Mouse (Mus musculus) brain, adult 10 weeks (tissue): Measurements from ENCODE around the gene 2610044O15Rik8. TPM values are rescaled to one million over a fixed set of nuclear protein-coding genes. Genes with fewer than 3 reads are reported as not detected.

Experiments used
- polyA plus RNA-seq: library from polyadenylated mRNA; stranded (reverse); fragments of 350-450 nt; fragmentation: Illumina TruSeq; extraction: RNeasy Lipid Tissue Mini Kit (QIAGEN cat#74804); gene quantifications from one replicate; pipeline ENCODE4 v1.2.3, GENCODE M21; 2015; ENCODE audit warnings: low read depth, low replicate concordance

Gene 2610044O15Rik8
- 34.7 TPM for polyA plus RNA-seq

DNA sequence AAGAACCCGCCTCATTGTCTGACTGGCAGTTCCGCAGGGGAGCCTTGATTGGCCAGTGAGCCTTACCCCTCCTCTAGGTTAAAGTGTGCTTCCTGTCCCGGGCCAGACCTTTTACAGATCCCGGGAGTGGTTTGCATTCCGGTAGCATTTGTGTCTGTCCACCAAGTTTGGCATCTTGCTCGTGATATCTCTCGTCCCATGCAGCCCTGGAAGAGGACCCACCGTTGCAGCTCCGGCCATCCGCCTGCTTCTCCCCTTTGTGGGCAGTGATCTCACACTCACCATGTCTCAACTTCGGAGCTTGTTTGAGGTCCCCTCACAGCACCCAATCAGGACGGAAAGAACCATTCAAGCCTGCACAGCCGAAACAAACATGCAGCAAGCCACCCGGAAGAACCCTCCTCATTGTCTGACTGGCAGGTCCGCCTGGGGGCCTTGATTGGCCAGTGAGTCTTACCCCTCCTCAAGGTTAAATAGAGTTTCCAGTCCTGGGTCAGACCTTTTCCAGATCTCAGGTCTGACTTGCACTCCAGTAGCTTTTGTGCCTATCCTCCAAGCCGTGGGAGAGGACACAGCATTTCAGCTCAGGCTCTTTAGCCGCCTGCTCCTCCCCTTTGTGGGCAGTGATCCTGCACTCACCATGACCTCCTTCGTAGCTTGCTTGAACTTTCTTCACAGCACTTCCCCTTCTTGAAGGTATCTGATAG lies at the start of gene 2610044O15Rik8:
TSS of gene 2610044O15Rik8 (minus strand) at position 380 of the 707 bp plus-strand sequence.

Other genes starting within 250 kb of the 2610044O15Rik8 start
- not detected for gene Ccdc7a, start 168.9 kb downstream of the 2610044O15Rik8 start, polyA plus RNA-seq
- gene Ccdc7b, start 167.3 kb downstream of the 2610044O15Rik8 start, polyA plus RNA-seq: not detected
- gene Gm10999, start 102.7 kb downstream of the 2610044O15Rik8 start, polyA plus RNA-seq: not detected